Mouse (Mus musculus): ENCODE results near the gene Pwp2. TPM values are rescaled to one million over a fixed set of nuclear protein-coding genes. Genes with fewer than 3 reads are reported as not detected.

Gene Pwp2
- 30.7 TPM for polyA plus RNA-seq (2017; shearing (Covaris generic))

DNA sequence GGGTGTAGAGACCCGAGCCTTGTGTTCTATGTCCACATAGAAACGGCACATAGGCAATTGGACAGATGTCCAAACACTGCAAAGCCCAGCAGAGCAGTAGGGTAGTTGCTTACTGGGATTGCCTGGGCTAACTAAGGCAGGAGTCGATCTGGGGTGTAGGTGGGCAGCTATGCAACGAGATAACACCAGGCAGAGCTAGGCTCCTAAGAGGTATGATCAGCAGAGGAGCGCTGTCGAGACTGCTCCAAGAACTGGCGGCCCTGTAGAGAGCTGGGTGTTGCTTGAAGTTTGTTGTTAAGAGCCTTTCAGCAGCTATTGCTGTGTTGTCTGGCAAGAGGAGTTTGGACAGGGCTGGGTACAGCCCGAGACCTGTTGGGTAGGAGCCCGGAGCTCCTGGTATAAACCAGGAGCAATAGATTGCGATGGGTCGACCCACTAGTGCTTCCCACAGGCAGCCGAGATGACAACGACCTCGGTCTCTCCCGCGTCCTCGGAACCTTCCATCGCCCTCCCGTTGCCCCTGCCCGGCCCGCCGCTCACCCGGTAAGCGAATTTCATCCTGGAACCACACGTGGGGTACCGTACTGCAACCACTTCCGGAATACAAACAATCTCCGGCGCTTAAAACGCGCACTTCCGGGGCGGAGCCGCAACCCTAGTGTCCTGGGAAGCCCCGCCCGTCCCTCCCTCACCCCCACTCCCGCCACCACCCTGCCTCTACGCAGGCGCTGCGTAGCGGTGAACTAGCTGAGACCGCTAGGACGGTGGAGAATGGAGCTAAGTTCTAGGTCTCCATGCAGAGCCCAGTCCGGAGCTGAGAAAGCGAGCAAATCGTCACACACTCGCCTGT is at the start of gene Pwp2:
TSS of gene Pwp2 (minus strand) at position 619 of the 850 bp plus-strand sequence.

GRCm38 (mm10) chr10:78169281-78170042 is 15.5 kb downstream of the Pwp2 start, which contains the start of gene D10Jhu81e:
D10Jhu81e (minus strand) TSS chr10:78169782.

Other genes starting within 250 kb of the Pwp2 start
- 1.3 TPM for gene Trpm2, start 214.6 kb downstream of the Pwp2 start, polyA plus RNA-seq (2017; shearing (Covaris generic))
- 10.6 TPM for gene 1810043G02Rik, start 206.6 kb downstream of the Pwp2 start, polyA plus RNA-seq (2017; shearing (Covaris generic))
- 94.5 TPM for gene Pfkl, start 175.1 kb downstream of the Pwp2 start, polyA plus RNA-seq (2017; shearing (Covaris generic))
- gene Dnmt3l, start 143.2 kb downstream of the Pwp2 start, polyA plus RNA-seq (2017; shearing (Covaris generic)) = not detected
- 0.49 TPM for gene Aire, start 141.5 kb downstream of the Pwp2 start, polyA plus RNA-seq (2017; shearing (Covaris generic))
- gene Icosl, start 115.8 kb downstream of the Pwp2 start, polyA plus RNA-seq (2017; shearing (Covaris generic)) = 9.8 TPM
- gene D10Jhu81e, start 15.4 kb downstream of the Pwp2 start, polyA plus RNA-seq (2017; shearing (Covaris generic)) = 72.6 TPM
- gene Trappc10, start 59.5 kb upstream of the Pwp2 start, polyA plus RNA-seq (2017; shearing (Covaris generic)) = 4.5 TPM
- 156 TPM for gene Agpat3, start 167.3 kb upstream of the Pwp2 start, polyA plus RNA-seq (2017; shearing (Covaris generic))
- 318 TPM for gene Rrp1, start 227.9 kb upstream of the Pwp2 start, polyA plus RNA-seq (2017; shearing (Covaris generic))
- gene Cstb, start 240.5 kb upstream of the Pwp2 start, polyA plus RNA-seq (2017; shearing (Covaris generic)) = 147 TPM

All from activated CD4-positive, CD25-positive, alpha-beta regulatory T cell, adult 9 weeks (primary cell).